Mouse (Mus musculus) megakaryocyte, embryonic 14.5 days (primary cell): Measurements from ENCODE around the gene Chd2. TPM values are rescaled to one million over a fixed set of nuclear protein-coding genes. Genes with fewer than 3 reads are reported as not detected.
A peak's percentile ranks its signal among the peaks of the same experiment; 100 is the strongest.
"Not testable (repeated sequence)": the region's sequence is repeated elsewhere in the genome, so short reads cannot be mapped to it uniquely, and the experiment has no call there.

Experiments used
- H3K27me3 ChIP-seq: replicated peaks from 2 replicates; pipeline ENCODE3; 2012; ENCODE audit warnings: inconsistent platforms
- H3K36me3 ChIP-seq: replicated peaks from 2 replicates; pipeline ENCODE3; 2012; ENCODE audit warnings: low read length, inconsistent platforms, mixed read lengths
- H3K4me1 ChIP-seq: 2 replicates; pipeline ENCODE4 v1.6.1; 2012; ENCODE audit warnings: inconsistent platforms
- H3K4me3 ChIP-seq: replicated peaks from 2 replicates; pipeline ENCODE3; 2012; ENCODE audit warnings: moderate library complexity, mild to moderate bottlenecking, inconsistent platforms
- H3K9me3 ChIP-seq: 2 replicates; pipeline ENCODE4 v1.6.1; 2012; ENCODE audit warnings: inconsistent platforms
- FLI1 ChIP-seq: IDR thresholded peaks from 2 replicates; pipeline ENCODE4 v1.6.1; 2012; ENCODE audit warnings: low read length, inconsistent platforms, mixed read lengths
- GATA1 ChIP-seq: IDR thresholded peaks from 3 replicates; pipeline ENCODE4 v1.6.1; 2012; ENCODE audit warnings: mixed read lengths, low read length, inconsistent platforms, borderline replicate concordance
- polyA plus RNA-seq: library from polyadenylated mRNA; stranded (reverse); fragments of >175 nt; gene quantifications from 2 replicates; pipeline ENCODE4 v1.2.3, GENCODE M21; 2012; ENCODE audit warnings: low replicate concordance; ENCODE audit not compliant: insufficient read depth

Chd2 gene
- polyA plus RNA-seq, 1 experiment, result 38.7 TPM

GRCm38 (mm10) chr7:73581836-73582375, 40.3 kb upstream of the Chd2 start:
- Histone ChIP-seq H3K4me3 (no peak overlapping the region), H3K27me3 (no peaks in the 10 kb centered on the region), H3K36me3 (no peaks in the 10 kb centered on the region), H3K4me1 (peaks cover 24% of the 10 kb centered on the region), H3K9me3 (no peaks in the 10 kb centered on the region)
- TF ChIP-seq GATA1 (no peak), FLI1 (no peak)

DNA sequence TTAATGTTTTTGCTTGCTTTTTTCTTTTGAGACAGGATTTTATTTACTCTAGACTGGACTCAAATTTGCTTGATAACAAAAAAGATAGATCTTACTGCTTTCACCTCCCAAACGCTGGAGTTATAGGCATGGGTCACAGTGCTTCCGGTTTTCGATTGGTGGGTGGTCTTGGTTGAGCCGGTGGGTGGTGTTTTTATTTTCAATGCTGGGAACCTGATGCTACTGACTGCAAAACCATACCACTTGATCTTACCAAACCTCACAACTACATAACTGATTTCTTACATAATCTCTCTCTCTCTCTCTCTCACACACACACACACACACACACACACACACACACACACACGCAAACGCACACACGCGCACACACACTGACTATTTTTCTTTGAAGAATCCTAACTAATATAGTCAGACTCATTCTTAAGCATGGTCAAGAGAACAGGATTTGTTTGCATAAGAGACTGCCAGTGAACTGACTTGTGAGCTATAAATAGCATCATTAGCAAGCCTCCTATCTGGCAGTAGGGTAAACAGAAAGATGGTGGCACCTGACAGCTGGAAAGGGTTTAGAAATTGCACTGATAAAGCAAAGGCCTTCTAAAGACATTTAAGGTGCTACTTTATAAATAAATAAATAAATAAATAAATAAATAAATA, 37.6 kb upstream of the Chd2 start:
- TF ChIP-seq FLI1, result no peak
- TF ChIP-seq GATA1, result no peak
- Histone ChIP-seq H3K9me3 (no peaks in the 10 kb centered on the region), H3K36me3 (no peaks in the 10 kb centered on the region), H3K27me3 (peaks cover 4% of the 10 kb centered on the region), H3K4me3 (no peak overlapping the region), H3K4me1 (peaks cover 19% of the 10 kb centered on the region)

DNA sequence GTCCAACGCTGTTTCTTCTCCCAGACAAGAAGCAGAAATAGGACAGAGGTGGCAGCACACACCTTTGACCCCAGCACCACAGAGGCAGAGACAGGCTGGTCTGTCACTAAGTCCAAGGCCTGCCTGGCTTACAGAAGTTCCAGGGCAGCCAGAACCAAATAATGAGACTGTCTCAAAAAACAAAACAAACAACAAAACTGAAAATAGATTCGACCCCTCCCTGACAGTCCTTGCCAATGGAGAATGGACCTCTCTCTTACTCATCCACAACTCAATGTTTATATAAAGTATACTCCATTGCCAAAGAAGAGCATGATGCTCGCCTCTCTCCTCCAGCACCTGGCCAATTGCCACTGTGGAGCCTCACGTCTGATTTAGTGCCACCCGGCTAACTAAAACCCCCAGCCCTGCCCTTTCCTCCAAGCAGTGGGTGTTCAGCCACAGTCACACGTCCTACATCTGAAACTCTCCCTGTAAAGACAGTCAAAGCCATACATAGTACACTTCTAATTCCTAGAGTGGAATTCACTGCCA, 36.3 kb upstream of the Chd2 start:
- H3K9me3 ChIP-seq, result no peaks in the 10 kb centered on the region
- TF ChIP-seq FLI1, result no peak
- TF ChIP-seq GATA1, result no peak
- H3K4me3 ChIP-seq, result no peak overlapping the region
- H3K36me3 ChIP-seq, result no peaks in the 10 kb centered on the region
- H3K27me3 ChIP-seq, result peaks cover 4% of the 10 kb centered on the region
- peaks cover 10% of the 10 kb centered on the region for H3K4me1 ChIP-seq

DNA sequence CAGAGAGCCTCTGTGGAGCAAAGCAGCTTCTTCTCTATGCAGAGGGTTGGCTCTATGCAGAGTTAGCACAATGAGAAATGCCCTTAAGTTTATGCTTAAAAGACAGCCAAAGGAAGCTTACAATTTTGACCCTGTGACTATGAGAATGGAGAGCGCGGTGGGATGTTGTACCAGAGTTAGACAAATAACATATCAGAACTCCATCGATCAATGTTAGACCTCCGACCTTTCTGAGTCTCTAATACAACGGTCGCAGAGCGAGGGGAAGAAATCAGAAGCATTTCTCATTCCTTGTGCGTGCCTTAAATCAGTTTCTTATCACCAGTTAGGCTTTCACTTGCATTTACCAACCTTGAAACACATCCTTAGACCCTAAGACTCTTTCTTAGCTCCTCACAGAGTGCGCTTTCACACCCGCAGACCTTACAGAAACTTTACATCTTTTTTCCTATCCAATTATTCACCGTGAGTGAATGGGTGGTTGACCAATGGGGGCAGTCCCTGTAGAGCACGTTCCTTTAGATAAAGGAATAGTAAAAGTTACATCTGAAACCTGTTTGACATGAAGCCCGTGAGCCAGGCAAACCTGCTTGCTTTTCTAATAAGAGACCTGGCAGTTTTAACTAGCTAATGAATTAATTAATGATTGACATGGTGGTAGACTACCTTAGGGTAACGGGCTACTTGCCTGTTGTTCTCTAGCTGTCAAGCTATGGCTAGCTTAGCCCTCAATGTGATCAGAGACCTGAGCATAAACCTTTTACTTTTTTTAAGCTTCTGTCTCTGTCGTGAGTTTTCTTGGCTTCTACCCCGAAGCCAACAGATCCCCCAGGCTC, 34.7 kb upstream of the Chd2 start:
- Histone ChIP-seq H3K9me3 (no peaks in the 10 kb centered on the region), H3K36me3 (no peaks in the 10 kb centered on the region), H3K4me3 (no peak overlapping the region), H3K4me1 (peaks cover 20% of the 10 kb centered on the region), H3K27me3 (peaks cover 6% of the 10 kb centered on the region)
- TF ChIP-seq FLI1 (no peak), GATA1 (no peak)

- Histone ChIP-seq H3K4me1 (peaks cover 20% of the 10 kb centered on the region), H3K27me3 (peaks cover 9% of the 10 kb centered on the region), H3K36me3 (no peaks in the 10 kb centered on the region), H3K4me3 (no peak overlapping the region), H3K9me3 (no peaks in the 10 kb centered on the region)
- no peak for TF ChIP-seq FLI1
- TF ChIP-seq GATA1, result no peak
These were observed 33.6 kb upstream of the Chd2 start for GRCm38 (mm10) chr7:73575257-73575656.

DNA sequence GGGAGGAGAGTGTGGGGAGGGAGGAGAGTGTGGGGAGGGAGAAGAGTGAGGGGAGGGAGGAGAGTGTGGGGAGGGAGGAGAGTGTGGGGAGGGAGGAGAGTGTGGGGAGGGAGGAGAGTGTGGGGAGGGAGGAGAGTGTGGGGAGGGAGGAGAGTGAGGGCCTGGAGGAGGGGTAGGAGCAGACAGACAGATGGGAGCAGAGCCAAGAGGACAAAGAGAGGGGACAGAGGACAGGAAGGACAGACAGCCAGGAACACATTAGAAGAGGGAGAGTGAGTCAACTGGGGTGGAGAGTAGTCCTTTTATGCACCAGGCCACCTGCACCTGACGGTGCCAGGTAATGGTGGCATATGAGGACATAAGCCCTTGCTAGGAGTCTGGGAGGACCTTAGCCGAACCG, 33.0 kb upstream of the Chd2 start:
- H3K36me3 ChIP-seq, H3K27me3 ChIP-seq: not testable (repeated sequence)
- peaks cover 22% of the 10 kb centered on the region for H3K4me1 ChIP-seq

DNA sequence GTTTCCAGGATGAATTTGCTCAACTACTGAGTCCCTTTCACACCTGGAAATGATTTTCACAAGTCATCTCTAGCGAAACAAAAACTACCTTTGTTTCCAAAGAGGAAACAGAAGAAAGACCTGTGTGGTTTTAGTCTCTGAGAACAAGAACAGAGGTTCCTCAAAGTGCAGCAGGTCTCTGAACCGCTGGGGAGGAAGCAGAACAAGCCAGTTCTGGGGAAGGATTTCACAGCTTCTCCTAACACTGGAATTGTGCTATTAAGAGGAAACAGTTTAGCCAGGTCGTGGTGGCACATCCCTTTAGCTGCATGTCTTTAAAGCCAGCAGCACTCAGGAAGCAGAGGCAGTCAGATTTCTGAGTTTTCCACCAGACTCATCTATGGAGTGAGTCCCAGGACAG, 30.9 kb upstream of the Chd2 start:
- peaks cover 43% of the 10 kb centered on the region for H3K4me1 ChIP-seq
- no peak overlapping the region for H3K4me3 ChIP-seq
- no peak for TF ChIP-seq GATA1
- no peak for TF ChIP-seq FLI1
- H3K27me3 ChIP-seq, result peaks cover 9% of the 10 kb centered on the region
- H3K9me3 ChIP-seq, result no peaks in the 10 kb centered on the region
- no peaks in the 10 kb centered on the region for H3K36me3 ChIP-seq

More for the DNA sequence above, 33.0 kb upstream of the Chd2 start:
- H3K4me3 ChIP-seq, H3K9me3 ChIP-seq: not testable (repeated sequence)

GRCm38 (mm10) chr7:73568801-73569403, 27.3 kb upstream of the Chd2 start:
- Histone ChIP-seq H3K9me3 (no peaks in the 10 kb centered on the region), H3K36me3 (no peaks in the 10 kb centered on the region), H3K4me3 (no peak overlapping the region), H3K27me3 (peaks cover 4% of the 10 kb centered on the region), H3K4me1 (peaks cover 46% of the 10 kb centered on the region)
- TF ChIP-seq GATA1, result no peak
- no peak for TF ChIP-seq FLI1

DNA sequence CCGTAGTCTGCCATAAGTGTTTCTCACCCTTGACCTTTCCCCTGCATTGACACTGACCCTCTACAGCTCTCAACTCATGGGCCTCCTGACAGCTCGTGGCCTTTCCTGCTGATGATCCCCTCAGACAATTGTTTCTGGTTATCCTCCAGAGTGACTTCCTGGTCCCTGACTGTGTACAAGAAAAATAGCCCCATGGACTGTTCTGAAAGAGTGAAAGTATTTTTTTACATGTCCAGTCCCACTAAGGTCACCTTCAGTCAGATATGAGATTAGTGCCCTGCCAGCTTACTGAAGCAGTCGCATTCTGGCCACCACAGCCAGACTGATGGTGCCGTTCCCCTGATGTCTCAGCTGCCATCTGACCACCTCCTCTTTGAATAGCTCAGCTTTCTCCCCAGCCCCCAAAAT, 26.1 kb upstream of the Chd2 start:
- TF ChIP-seq GATA1, result no peak
- TF ChIP-seq FLI1, result no peak

GRCm38 (mm10) chr7:73564131-73564530, 22.5 kb upstream of the Chd2 start:
- H3K27me3 ChIP-seq, result no peaks in the 10 kb centered on the region
- TF ChIP-seq FLI1 (no peak), GATA1 (no peak)
- no peaks in the 10 kb centered on the region for H3K36me3 ChIP-seq
- H3K4me3 ChIP-seq, result no peak overlapping the region
- H3K9me3 ChIP-seq, result no peaks in the 10 kb centered on the region
- H3K4me1 ChIP-seq, result peaks cover 54% of the 10 kb centered on the region

More for the DNA sequence above, 26.1 kb upstream of the Chd2 start:
- peak overlapping the region; percentile 62 for H3K4me3 ChIP-seq
- peaks cover 4% of the 10 kb centered on the region for H3K27me3 ChIP-seq
- H3K9me3 ChIP-seq, result no peaks in the 10 kb centered on the region
- no peaks in the 10 kb centered on the region for H3K36me3 ChIP-seq
- H3K4me1 ChIP-seq, result peaks cover 53% of the 10 kb centered on the region
